In genomic region chr11:43612834-43613488, GRCm38 (mm10) we compare ENCODE assay signal across 8 mouse cellular contexts. TPM values are rescaled to one million over a fixed set of nuclear protein-coding genes. Genes with fewer than 3 reads are reported as not detected.
DNase-seq lines count a peak whose midpoint lies in the region; ATAC-seq lines count a peak whose summit lies in the region.

No protein-coding gene starts in this region.

- intact Hi-C loops in gastrocnemius, postnatal 14 days (cut with DNase I; ENCODE audit: low total_unique reads) = loop anchor here (10.0 kb wide), 1 partner anchor 118 kb away; no protein-coding TSS in a partner anchor

- ATAC-seq in megakaryocyte progenitor cell, adult 5-6 weeks (replicated peaks; ENCODE audit: poor library complexity) = peak; percentile 97

- peak; percentile 78 for DNase-seq in adrenal gland, adult 2 months
- DNase-seq in embryo, embryonic 10.5 days (ENCODE audit: low spot score) = peak; percentile 97
- DNase-seq in gastrocnemius, postnatal 14 days = peak; percentile 74
- peak; percentile 72 for DNase-seq in induced T-regulatory cell, adult 2 months (ENCODE audit: low read depth)
- peak; percentile 45 to 66 for DNase-seq in left cerebral cortex, adult 8-10 months (ENCODE audit: low spot score in 2 of 2)
- DNase-seq in right cerebral cortex, postnatal 25 days = peak; percentile 68
- DNase-seq in urinary bladder, postnatal 4 days (ENCODE audit: low spot score in 2 of 2) = peak; percentile 58 to 81

RNA-seq across cellular contexts. Expression of gene Fabp6, which starts 11.6 kb away (rescaled TPM):
- total RNA-seq in adrenal gland, adult 2 months (2021) = not detected
- polyA plus RNA-seq in adrenal gland, adult 2 months (2012; rRNA removed) = not detected in 2 replicates
- total RNA-seq in gastrocnemius, postnatal 14 days (2021) = not detected
- not detected for total RNA-seq in left cerebral cortex, adult 8-10 months (2022)
- not detected in 2 replicates for total RNA-seq in megakaryocyte progenitor cell, adult 5-6 weeks (2015)
- total RNA-seq in megakaryocyte progenitor cell, adult 5-6 weeks (2017) = not detected in 2 replicates

RNA-seq across cellular contexts. Expression of gene 4933415A04Rik, which starts 26.1 kb away (rescaled TPM):
- under 1 TPM; 0.32 to 0.45 TPM for total RNA-seq in adrenal gland, adult 2 months (2021)
- 0.08 and 0.23 TPM in 2 replicates for polyA plus RNA-seq in adrenal gland, adult 2 months (2012; rRNA removed)
- under 1 TPM; 0.10 to 0.16 TPM for total RNA-seq in gastrocnemius, postnatal 14 days (2021)
- total RNA-seq in left cerebral cortex, adult 8-10 months (2022) = 1 to 10 TPM in 1 of 4 experiments, under 1 TPM in 3; 0.53 to 1.1 (median 0.86) TPM
- total RNA-seq in megakaryocyte progenitor cell, adult 5-6 weeks (2015) = not detected in 2 replicates
- not detected in 2 replicates for total RNA-seq in megakaryocyte progenitor cell, adult 5-6 weeks (2017)

Comparison
In these comparisons a context has a peak if more than half of its experiments do, and no peak if none do; other contexts are left out.
1. Peak in every context shown above with its lines: DNase-seq and ATAC-seq.